Mouse (Mus musculus): Measurements from ENCODE around the gene Gm14124.
A peak's percentile ranks its signal among the peaks of the same experiment; 100 is the strongest.
"Not testable (repeated sequence)": the region's sequence is repeated elsewhere in the genome, so short reads cannot be mapped to it uniquely, and the experiment has no call there.

The Gm14124 gene

DNA sequence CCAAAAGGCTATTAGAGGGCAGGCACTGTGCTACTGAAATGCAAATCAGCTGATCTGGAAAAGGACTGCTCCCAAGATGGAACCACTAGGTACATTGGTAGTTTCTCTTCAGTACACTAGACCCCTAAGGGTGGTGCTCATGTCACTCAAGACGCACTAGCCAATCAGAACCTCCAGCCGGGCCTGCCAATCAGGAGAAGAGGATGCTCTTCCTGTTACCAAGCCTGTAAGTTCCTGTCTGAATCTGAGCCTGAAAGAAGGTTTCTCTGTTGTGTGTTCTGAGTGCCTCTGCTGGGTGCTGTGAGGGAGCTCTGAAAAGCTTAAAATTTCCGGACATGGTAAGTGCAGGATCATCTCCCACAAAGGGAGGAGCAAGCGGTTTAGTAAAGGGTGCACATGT is at the start of gene Gm14124:
TSS of gene Gm14124 (plus strand) at position 227 of the 400 bp plus-strand sequence.
- not testable (repeated sequence) for DNase-seq

DNA sequence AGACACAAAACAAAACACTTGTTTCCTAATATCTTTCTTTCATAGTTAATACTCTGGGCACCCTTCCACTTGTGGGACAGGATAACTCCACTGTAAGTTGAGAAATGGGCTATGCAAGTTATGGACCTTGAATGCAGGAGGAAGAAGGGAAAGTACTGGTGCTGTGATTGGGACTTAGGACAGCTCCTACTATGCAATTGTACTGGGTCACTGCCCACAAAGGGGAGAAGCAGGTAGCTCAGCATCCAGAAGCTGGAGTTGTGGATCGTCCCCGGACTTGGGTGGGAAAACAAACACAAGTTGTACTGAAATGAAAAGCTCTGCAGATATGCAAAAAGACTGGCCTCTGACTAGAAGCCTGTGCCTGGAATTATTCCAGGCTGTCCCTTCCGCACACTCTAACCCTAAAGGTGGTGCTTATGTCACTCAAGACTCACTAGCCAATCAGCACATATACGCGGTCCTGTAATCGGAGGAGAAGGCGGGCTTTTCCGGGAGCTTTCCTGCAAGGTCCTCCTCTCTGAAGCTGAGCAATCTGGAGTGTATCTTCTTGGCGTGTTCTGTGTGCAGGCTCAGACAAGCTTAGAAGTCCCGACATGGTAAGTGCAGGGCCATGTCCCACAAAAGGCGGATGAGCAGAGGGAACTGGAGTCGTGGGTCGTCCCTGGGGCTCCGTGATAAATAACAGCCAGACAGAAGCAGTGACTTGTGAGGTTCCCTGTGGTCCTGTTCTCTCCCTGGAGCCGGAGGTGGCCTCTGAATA is 39.5 kb upstream of the Gm14124 start, which contains the start of gene Zfp937:
TSS of gene Zfp937 (plus strand) at position 474 of the 763 bp plus-strand sequence.
- peak; percentile 93 for DNase-seq

DNA sequence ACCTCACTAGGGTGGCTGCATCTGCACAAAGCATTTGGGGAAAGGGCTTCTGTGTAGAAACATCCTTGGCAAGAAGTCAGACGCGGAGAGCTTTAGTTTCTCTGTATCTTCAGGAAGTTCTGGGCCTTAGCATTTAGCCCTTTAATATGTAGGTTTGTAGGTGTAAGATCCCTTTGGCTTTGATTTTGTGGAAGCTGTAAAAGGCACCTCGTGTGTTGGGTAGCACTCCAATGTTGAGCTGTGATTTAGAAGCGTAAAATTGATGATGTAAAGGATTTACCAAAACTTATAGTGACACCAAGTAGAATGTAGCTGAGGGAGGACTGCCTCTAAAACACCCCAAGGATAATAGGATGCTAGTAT is 39.0 kb upstream of the Gm14124 start:
- not testable (repeated sequence) for DNase-seq

DNA sequence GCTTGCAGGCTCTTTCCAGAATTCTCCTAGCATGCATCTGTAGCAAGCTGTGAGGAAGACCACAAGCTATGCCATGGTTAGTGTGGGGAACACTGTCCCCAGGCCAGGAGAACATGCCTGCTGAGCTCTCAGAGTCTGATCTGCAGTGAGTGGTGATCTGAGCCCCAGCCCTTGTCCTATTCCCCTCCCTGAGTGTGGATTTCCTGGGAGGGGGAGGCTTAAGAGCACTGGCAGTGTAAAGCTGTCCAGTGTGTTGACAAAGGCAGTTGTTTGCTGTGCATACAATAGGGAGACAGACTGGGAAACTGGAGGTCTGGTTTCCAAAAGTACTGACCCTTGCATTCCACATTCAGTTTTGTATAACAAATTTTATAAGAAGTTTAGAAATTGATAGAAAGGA is 34.1 kb upstream of the Gm14124 start:
- DNase-seq = not testable (repeated sequence)

DNA sequence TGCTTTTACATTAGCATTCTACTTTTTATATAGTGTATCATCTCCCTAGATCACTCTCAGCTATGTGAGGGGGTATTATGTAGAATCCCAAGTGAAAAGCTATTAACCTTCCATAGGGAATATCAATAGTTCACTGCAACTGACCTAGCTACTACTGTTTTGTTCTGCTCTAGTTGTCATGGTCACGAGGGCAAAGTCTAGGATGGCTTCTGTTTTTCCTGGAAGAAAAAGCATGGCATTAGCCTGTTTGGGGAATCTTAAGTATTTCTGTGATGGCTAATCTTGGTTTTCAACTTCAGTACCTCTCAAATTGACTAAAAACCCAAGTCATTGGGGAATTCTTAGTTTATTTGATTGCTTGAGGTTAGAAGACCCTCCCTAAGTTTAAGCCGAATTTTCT is 14.1 kb upstream of the Gm14124 start:
- no peak for DNase-seq

DNA sequence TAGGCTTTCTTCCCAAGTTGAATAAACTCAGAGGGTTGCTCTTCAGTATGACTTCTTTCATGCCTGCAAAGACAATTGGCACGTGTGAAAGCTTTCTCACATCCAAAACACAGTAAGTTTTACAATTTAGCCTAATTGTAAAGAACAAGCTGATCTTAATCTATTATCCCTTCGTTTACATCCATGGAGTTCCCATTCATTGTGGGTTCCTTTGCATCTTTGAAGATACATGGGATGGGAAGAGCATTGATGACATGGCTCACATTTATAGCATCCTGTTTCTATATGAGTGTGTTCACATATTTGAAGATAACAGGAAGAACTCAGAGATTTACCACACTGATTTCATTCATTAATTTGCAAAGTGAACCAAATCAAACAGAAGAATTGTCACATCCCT is 1.8 kb upstream of the Gm14124 start, which contains the start of gene Gm21994:
TSS of gene Gm21994 (minus strand) at position 101 of the 400 bp plus-strand sequence.
- not testable (repeated sequence) for DNase-seq

DNA sequence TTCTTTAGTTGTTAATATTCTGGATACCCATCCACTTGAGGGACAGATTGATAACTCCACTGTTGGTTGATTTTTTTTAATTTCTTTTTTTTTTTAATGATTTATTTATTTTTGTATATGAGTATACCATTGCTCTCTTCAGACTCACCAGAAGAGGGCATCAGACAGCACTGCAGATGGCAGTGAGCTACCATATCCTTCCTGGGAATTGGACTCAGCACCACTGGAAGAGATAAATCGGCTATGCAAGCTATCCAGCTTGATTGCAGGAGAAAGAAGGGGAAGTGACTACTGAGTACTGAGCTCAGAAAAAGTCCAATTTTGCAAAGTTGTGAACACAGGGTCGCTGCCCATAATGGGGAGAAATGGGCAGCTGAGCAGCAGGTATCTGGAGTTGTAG is 456 bp upstream of the Gm14124 start:
- DNase-seq = not testable (repeated sequence)

DNA sequence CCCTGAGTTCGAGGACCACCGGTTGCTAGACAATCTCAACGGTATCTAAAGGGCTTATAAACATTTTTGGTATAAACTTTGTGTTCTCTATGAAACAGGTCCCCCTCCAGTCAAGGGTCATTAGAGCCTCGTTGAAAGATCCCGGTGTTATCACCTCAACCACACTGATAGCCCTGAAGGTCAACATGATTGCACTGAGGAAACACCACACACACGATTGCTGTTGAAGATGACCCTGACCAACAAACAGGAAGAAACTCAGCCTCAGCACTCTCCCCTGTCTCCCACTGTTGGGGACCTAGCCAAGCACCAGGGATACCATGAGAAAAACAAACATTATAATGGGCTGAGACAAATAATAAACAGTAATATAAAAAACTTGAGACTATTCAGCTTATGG is 36.4 kb downstream of the Gm14124 start:
- no peak for DNase-seq

DNA sequence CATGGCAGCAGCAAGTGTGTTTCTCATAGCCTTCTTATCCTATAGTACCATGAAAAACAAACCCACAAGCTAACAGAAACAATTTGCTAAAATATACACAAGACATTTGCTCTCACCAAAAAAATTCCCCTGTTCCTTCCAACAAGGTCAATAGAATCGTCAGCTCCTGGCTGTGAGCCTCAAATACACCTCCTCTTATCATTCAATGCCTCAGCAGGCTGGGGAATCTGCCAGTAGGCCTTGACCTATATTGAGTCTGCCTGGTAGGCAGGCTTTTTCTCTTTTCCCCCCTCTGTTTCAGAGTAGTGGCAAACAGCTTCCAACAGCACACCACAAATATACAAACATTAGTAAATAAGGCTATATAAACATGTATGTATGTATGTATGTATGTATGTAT is 41.8 kb downstream of the Gm14124 start:
- no peak for DNase-seq

DNA sequence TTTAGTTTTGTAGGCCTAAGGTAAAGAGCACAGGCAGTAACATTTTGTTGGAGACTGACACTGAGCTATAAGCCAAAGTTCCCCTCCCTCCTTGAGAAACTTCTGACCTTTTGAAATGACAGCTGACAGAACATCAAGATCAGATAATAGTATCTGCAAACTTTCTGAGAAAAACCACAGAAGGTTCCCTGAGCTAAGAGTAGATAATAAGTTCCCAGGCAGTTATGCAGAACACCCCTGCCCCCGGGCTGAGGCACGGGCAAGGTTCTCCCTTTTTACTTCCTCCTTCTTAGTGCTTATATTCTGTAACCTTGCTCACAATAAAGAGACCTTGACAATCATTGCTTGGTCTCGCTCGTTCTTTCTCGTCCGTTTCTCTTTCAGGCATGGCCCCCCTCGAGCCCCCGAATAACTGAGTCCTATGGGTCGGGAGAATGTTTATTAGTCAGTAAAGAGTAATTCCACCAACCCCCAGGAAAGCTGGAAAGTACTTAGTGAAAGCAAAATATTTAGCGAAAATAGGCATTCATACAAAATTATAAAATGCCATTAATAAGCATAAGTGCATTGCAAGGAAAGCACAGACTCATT is 50.0 kb downstream of the Gm14124 start:
- no peak for DNase-seq

DNA sequence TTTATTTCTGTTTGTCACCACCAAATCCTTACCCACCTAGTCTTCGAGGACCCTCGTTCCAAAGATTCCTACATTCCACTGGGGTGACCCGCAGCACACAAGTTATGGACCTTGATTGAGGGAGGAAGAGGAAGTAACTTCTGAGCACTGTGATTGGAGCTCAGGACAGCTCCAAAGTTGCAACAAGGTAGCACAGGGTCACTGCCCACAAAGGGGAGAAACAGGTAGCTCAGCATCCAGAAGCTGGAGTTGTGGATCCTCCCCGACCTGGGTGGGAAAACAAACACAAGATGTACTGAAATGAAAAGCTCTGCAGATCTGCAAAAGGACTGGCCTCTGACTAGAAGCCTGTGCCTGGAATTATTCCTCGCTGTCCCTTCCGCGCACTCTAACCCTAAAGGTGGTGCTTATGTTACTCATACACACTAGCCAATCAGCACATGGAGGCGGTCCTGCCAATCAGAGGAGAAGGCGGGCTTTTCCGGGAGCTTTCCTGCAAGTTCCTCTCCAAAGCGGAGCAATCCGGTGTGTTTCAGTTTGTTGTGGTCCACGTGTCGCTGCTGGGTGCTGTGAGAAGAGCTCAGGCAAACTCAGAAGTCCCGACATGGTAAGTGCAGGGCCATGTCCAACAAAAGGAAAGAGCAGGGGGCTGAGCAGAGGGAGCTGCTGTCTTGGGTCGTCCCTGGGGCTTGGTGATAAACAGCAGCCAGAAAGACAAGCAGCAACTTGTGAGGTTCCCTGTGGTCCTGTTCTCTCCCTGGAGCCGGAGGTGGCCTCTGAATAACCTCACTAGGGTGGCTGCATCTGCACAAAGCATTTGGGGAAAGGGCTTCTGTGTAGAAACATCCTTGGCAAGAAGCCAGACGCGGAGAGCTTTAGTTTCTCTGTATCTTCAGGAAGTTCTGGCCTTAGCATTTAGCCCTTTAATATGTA is 53.9 kb downstream of the Gm14124 start:
- DNase-seq = peak; percentile 93

DNA sequence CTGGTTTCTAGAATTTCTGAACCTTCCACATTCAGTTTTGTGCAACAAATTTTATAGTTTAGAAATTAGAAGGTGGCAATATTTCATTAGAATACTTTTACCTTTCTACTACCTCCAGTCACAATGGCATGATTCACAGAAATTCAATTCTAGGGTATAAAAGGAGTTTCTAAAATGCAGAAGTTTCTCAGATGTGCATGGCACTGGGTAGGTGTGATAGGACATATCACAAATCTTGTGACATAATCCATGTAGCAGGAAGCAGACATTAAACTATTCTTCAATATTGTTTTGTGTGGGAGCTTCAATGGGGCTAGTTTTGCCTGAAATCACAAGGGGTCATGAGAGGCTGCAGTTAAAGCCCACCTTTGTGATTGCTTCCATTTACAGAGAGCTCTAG is 58.8 kb downstream of the Gm14124 start:
- DNase-seq = no peak

DNA sequence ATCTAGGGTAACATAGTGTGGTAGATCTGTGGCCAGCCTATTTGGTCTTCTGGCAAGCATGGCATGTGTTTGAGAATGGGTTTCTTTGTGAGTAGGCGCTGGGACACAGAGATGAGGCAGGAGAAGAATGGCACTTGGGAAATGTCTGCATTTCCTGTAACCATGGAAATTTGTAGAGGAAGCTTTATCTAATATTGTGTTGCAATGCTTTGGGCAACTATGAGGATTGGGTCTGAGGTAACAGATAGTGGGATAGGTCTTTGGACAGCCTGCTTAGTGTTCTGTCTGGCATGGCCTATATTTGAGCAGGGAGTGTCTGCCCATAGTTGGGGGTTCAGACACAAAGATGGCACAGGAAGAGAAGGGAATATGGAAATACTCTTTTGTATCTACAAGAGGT is 61.7 kb downstream of the Gm14124 start:
- DNase-seq = no peak

Measured in layer of hippocampus, adult 9-11 months (tissue).